Mouse (Mus musculus): Measurements from ENCODE around the gene Mus81.
"Not testable (repeated sequence)": the region's sequence is repeated elsewhere in the genome, so short reads cannot be mapped to it uniquely, and the experiment has no call there.

The Mus81 gene

GRCm38 (mm10) chr19:5490898-5491708, 2.9 kb upstream of the Mus81 start:
- DNase-seq, result peak; percentile 83

GRCm38 (mm10) chr19:5490313-5490897, 2.2 kb upstream of the Mus81 start, which contains the start of gene Cfl1:
Cfl1 (plus strand) TSS chr19:5490455.
- peak; percentile 94 for DNase-seq

- not testable (repeated sequence) for DNase-seq
Observed at GRCm38 (mm10) chr19:5489721-5490120, 1.5 kb upstream of the Mus81 start.

GRCm38 (mm10) chr19:5488878-5489571, 823 bp upstream of the Mus81 start:
- peak; percentile 98 for DNase-seq

- no peak for DNase-seq
Observed at GRCm38 (mm10) chr19:5486771-5487170, 1.4 kb downstream of the Mus81 start.

GRCm38 (mm10) chr19:5486286-5486685, 1.9 kb downstream of the Mus81 start:
- DNase-seq, result peak; percentile 56

- no peak for DNase-seq
Observed at GRCm38 (mm10) chr19:5485821-5486220, 2.4 kb downstream of the Mus81 start.

GRCm38 (mm10) chr19:5485371-5485770, 2.8 kb downstream of the Mus81 start:
- no peak for DNase-seq

GRCm38 (mm10) chr19:5484496-5484895, 3.7 kb downstream of the Mus81 start:
- DNase-seq, result no peak

- DNase-seq, result no peak
Observed at GRCm38 (mm10) chr19:5483386-5484359, 4.5 kb downstream of the Mus81 start.

- DNase-seq, result no peak
Observed at GRCm38 (mm10) chr19:5481398-5481797, 6.8 kb downstream of the Mus81 start.

- no peak for DNase-seq
Observed at GRCm38 (mm10) chr19:5480016-5480415, 8.2 kb downstream of the Mus81 start.

GRCm38 (mm10) chr19:5477668-5478300, 10.4 kb downstream of the Mus81 start:
- no peak for DNase-seq

GRCm38 (mm10) chr19:5477004-5477667, 11.1 kb downstream of the Mus81 start:
- no peak for DNase-seq

- no peak for DNase-seq
Observed at GRCm38 (mm10) chr19:5475069-5475714, 13.0 kb downstream of the Mus81 start.

GRCm38 (mm10) chr19:5474281-5475068, 13.7 kb downstream of the Mus81 start:
- peak; percentile 53 for DNase-seq

GRCm38 (mm10) chr19:5473720-5474119, 14.5 kb downstream of the Mus81 start, which contains the start of gene Efemp2:
Efemp2 (plus strand) TSS chr19:5473954.
- peak; percentile 89 for DNase-seq

GRCm38 (mm10) chr19:5472857-5473256, 15.3 kb downstream of the Mus81 start:
- no peak for DNase-seq

GRCm38 (mm10) chr19:5471846-5472245, 16.4 kb downstream of the Mus81 start:
- no peak for DNase-seq

- DNase-seq, result no peak
Observed at GRCm38 (mm10) chr19:5468374-5468773, 19.8 kb downstream of the Mus81 start, which contains the start of gene Ctsw. Ctsw (minus strand) TSS chr19:5468507.
